Mouse (Mus musculus) bone marrow, adult 2 months (tissue): Measurements from ENCODE around the gene Syt15. TPM values are rescaled to one million over a fixed set of nuclear protein-coding genes. Genes with fewer than 3 reads are reported as not detected.
A peak's percentile ranks its signal among the peaks of the same experiment; 100 is the strongest.

Experiments
- H3K27ac ChIP-seq: fragments of 200-500 bp; 2 replicates; pipeline ENCODE4 v1.5.1; 2012; ENCODE audit warnings: low read depth, mild to moderate bottlenecking, control low read depth, inconsistent platforms, low read length; ENCODE audit not compliant: control insufficient read depth, poor library complexity, insufficient read depth
- H3K4me1 ChIP-seq: fragments of 200-500 bp; 2 replicates; pipeline ENCODE4 v1.6.1; 2011; ENCODE audit warnings: low read length; ENCODE audit not compliant: control insufficient read depth, insufficient read depth
- H3K4me3 ChIP-seq: fragments of 200-500 bp; replicated peaks from 2 replicates; pipeline ENCODE3; 2011; ENCODE audit warnings: mild to moderate bottlenecking, low read depth, low read length, control low read depth; ENCODE audit not compliant: control insufficient read depth
- CTCF ChIP-seq: fragments of 200-500 bp; IDR thresholded peaks from 2 replicates; pipeline ENCODE4 v1.5.1; 2011; ENCODE audit warnings: low read length, control low read depth; ENCODE audit not compliant: control insufficient read depth, insufficient read depth
- POLR2A ChIP-seq: fragments of 200-500 bp; IDR thresholded peaks from 2 replicates; pipeline ENCODE4 v1.6.1; 2011; ENCODE audit warnings: low read depth, mild to moderate bottlenecking, control low read depth, low read length, borderline replicate concordance; ENCODE audit not compliant: control insufficient read depth
- WGBS: fragments of 180-500 bp; shearing (Covaris S2); methylation state at CpG from one replicate; pipeline ENCODE4 v1.1.7; 2018; 5-methylcytosine and 5-hydroxymethylcytosine counted together
- polyA plus RNA-seq: library from polyadenylated mRNA; stranded (reverse); fragments of >200 nt; gene quantifications from 2 replicates; pipeline ENCODE4 v1.2.4, GENCODE M21; 2011; ENCODE audit warnings: low replicate concordance; ENCODE audit not compliant: missing spikeins, insufficient read depth, insufficient read length

Syt15 gene
- polyA plus RNA-seq, 1 experiment, result 0.55 TPM

DNA sequence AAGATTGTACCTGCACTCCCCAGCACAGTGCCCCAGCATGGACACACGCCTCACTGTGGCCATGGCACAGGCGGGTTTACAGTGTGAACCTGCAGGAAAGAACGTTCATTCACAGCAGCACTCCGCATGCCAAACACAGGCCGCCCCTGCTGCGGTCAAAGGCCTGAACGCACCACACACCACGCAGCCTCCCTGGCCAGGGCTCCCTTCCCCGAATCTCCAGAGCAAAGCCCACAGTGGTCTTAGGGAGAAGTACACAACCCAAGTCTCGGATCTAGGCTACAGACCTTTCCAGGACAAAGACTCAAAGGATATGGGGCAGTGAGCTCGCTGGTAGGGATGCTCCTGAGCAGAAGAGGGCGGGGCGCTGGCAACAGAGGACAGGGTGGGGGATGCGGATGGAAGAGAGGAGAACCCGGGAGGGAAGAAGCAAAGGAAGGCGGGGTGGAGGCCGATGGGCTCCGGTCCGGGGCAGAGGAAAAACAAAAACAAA is 18.6 kb upstream of the Syt15 start:
- Histone ChIP-seq H3K4me3 (no peak overlapping the region), H3K4me1 (no peaks in the 10 kb centered on the region), H3K27ac (no peak overlapping the region)
- 8% methylated on average over 19 of the region's 19 CpGs for WGBS
- TF ChIP-seq POLR2A, result no peak
- no peak for TF ChIP-seq CTCF

DNA sequence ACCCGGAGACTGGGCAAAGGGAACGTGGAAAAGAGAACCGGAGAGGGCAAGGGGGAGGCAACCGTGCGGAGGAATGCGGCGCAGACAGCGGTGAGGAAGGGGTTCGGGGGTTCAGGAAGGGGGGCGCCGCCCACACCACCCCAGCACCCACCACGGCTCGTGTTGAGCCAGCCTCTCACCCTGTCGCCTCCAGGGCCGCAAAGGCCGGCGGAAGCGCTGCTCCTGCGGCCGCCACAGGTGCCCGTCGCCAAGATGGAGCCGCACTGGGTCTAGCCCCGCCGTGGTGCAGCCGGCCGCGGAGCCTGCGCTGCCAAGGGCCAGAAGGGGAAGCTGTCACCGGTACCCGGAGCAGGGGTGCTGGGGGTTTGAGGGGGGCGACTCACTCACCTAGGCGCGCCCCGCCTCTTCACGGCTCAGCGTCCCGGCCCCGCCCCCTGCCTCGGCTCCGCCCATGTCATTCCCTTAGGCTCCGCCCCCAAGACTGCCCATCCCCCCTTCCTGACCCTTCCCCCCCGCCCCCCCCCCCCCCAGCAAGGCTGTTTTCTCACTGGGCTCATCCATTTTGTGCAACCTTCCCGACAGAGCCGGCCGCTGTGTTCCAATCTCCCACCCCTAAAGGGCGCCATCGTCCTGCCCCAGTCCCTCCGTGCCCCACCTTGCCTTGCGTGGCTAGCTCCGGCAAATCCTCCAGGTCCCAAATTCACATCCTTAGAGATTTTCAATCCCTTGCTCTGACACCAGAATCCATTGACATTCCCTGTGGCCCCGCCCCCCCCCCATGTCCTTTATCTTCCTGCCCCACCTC is 18.0 kb upstream of the Syt15 start, which contains the start of gene Gprin2:
Gene Gprin2 (minus strand): TSS at position 423 of the 805 bp plus-strand sequence.
- WGBS, result 11% methylated on average over 51 of the region's 52 CpGs
- Histone ChIP-seq H3K27ac (no peak within 1 kb of the TSS; the same call in 1 of the 2 replicates), H3K4me1 (no peaks in the 10 kb centered on the region), H3K4me3 (no peak within 1 kb of the TSS)
- TF ChIP-seq POLR2A (no peak), CTCF (no peak)

GRCm38 (mm10) chr14:34207996-34208395 is 11.4 kb upstream of the Syt15 start:
- H3K27ac ChIP-seq, result no peak overlapping the region
- 62% methylated on average over 6 of the region's 6 CpGs for WGBS
- H3K4me3 ChIP-seq, result no peak overlapping the region
- TF ChIP-seq POLR2A (no peak), CTCF (no peak)
- no peaks in the 10 kb centered on the region for H3K4me1 ChIP-seq

- Histone ChIP-seq H3K4me3 (no peak overlapping the region), H3K27ac (no peak overlapping the region), H3K4me1 (no peaks in the 10 kb centered on the region)
- TF ChIP-seq POLR2A (no peak), CTCF (0 out of 2 replicates have a peak, but pooled peaks have one; percentile 7)
- WGBS, result 51% methylated on average over 2 of the region's 2 CpGs
Observed at GRCm38 (mm10) chr14:34208651-34209050, 10.7 kb upstream of the Syt15 start.

GRCm38 (mm10) chr14:34209080-34209479 is 10.3 kb upstream of the Syt15 start:
- H3K27ac ChIP-seq, result no peak overlapping the region
- no peak overlapping the region for H3K4me3 ChIP-seq
- WGBS, result 57% methylated on average over 4 of the region's 4 CpGs
- TF ChIP-seq POLR2A, result no peak
- TF ChIP-seq CTCF, result no peak
- H3K4me1 ChIP-seq, result no peaks in the 10 kb centered on the region

GRCm38 (mm10) chr14:34209942-34210341 is 9.5 kb upstream of the Syt15 start:
- no peak for TF ChIP-seq POLR2A
- TF ChIP-seq CTCF, result no peak
- WGBS, result 83% methylated on average over 4 of the region's 4 CpGs
- Histone ChIP-seq H3K4me3 (no peak overlapping the region), H3K4me1 (no peaks in the 10 kb centered on the region), H3K27ac (no peak overlapping the region)

DNA sequence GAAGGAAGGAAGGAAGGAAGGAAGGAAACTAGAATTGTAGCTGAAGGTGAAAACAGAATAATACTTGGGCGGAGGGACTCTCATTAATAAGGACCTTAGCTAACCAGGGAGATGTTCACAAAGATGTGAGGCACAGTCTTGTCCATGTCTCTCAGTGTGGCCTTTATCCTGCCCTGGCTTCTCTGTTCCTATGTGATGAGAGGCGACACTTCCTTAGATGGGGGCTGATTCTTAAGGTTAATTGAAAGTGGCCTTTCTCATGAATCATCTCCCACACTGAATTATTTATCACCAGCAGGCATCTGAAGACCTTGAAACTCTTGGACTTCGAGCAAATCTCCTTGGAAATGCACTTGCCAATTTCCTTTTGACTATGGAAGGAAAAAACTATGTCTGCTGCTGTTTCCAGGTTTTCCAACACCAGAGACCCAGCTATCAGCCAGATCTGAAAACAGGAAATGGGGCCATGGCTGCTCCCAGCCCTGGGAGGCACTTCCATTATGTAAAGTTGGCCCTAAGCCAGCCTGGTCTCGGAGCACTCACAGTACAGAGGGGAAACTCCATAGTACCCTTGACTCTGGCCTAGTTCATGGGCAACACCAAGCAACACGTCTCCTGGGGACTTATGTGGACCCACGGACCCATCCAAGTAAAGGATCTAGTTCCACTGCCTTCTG is 3.8 kb upstream of the Syt15 start:
- TF ChIP-seq POLR2A, result no peak
- TF ChIP-seq CTCF, result no peak
- Histone ChIP-seq H3K27ac (no peak overlapping the region), H3K4me3 (no peak overlapping the region), H3K4me1 (no peaks in the 10 kb centered on the region)
- WGBS, result 69% methylated on average over 6 of the region's 6 CpGs

GRCm38 (mm10) chr14:34219786-34220198 is 397 bp downstream of the Syt15 start:
- H3K4me3 ChIP-seq, result no peak overlapping the region
- H3K27ac ChIP-seq, result no peak overlapping the region
- 4% methylated on average over 29 of the region's 29 CpGs for WGBS
- H3K4me1 ChIP-seq, result no peaks in the 10 kb centered on the region
- TF ChIP-seq POLR2A (no peak), CTCF (no peak)
